Mouse (Mus musculus): ENCODE data around the gene Myh11.

GRCm38 (mm10) chr16:14185516-14185915 lies 105.7 kb downstream of the Myh11 start:
- no peak for TF ChIP-seq POLR2A (IDR thresholded peaks at IDR 0.05; ENCODE audit: borderline replicate concordance, low read depth, low read length)
- no peak for TF ChIP-seq CTCF (IDR thresholded peaks at IDR 0.05; ENCODE audit: low read depth, low read length)
